Comparison of ENCODE assay signal across 9 mouse cellular contexts in the genomic region with DNA sequence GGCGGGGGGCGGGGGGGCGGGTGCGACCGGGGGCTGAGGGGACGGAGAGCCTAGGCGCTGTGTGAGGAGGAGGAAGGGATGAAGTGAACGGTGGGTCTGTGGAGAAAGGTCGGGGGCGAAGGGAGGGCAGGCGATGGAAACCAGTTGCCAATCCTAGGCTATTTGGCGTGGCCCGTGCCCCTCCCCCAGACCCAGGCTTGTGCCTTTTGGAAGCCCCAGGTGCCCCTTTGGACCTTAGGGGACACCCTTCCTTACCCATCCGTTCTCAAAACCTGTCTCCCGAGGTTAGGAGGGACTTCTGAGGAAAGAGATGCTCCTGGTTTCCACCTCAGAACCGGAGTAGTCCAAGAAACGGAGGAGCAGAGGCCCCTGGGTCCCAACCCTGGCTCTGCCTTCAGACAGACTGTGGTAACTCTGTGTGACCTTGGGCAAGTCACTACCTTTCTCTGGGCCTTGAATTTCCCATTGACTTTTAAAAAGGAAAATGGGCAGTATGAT. TPM values are rescaled to one million over a fixed set of nuclear protein-coding genes. Genes with fewer than 3 reads are reported as not detected.
A peak's percentile ranks its signal among the peaks of the same experiment; 100 is the strongest.
DNase-seq lines count a peak whose midpoint lies in the region; ATAC-seq and TF ChIP-seq lines count a peak whose summit lies in the region.
"Had no signal": no experiment of that assay in that cellular context is flagged by ENCODE, and none has a peak within 500 bp of the region (broad histone marks: within the 10 kb centered on the region; RNA-seq: fewer than 3 reads in every experiment).

A gene (minus strand): TSS at position 405 of the 498 bp plus-strand sequence.

- TF ChIP-seq POLR2A in bone marrow macrophage, adult 2 months (IDR thresholded peaks at IDR 0.05; ENCODE audit: borderline replicate concordance, low read depth, low read length), result no peak
- TF ChIP-seq POLR2A in small intestine, adult 2 months (IDR thresholded peaks at IDR 0.05; ENCODE audit: low read depth, low read length), result no peak

- peak within 1 kb of the TSS; percentile 74 for H3K9ac ChIP-seq in forebrain, embryonic 11.5 days (ENCODE audit: low read length)
- peak within 1 kb of the TSS; percentile 64 for H3K9ac ChIP-seq in intestine, embryonic 15.5 days
- peak within 1 kb of the TSS; percentile 70 for H3K9ac ChIP-seq in liver, postnatal 0 days (replicated peaks)

- TF ChIP-seq EP300 in liver, postnatal 0 days (IDR thresholded peaks at IDR 0.05; ENCODE audit: low read depth), result no peak

- H3K27ac ChIP-seq in bone marrow macrophage, adult 2 months (ENCODE audit: insufficient read depth, low read depth, low read length), result no peak within 1 kb of the TSS
- H3K27ac ChIP-seq in forebrain, embryonic 11.5 days (ENCODE audit: low read depth, low read length), result peak within 1 kb of the TSS; percentile 83
- H3K27ac ChIP-seq in intestine, embryonic 15.5 days, result peak within 1 kb of the TSS; percentile 90
- H3K27ac ChIP-seq in liver, postnatal 0 days (ENCODE audit: low read depth), result peak within 1 kb of the TSS; percentile 71; the same call in 1 of the 2 replicates
- no peak within 1 kb of the TSS for H3K27ac ChIP-seq in small intestine, adult 2 months (ENCODE audit: insufficient read depth, low read depth, low read length)

- peak within 1 kb of the TSS; percentile 69 for H3K4me3 ChIP-seq in bone marrow macrophage, adult 2 months (ENCODE audit: insufficient read depth, low read length)
- H3K4me3 ChIP-seq in forebrain, embryonic 11.5 days (ENCODE audit: low read depth, low read length), result peak within 1 kb of the TSS; percentile 64
- H3K4me3 ChIP-seq in intestine, embryonic 15.5 days (replicated peaks), result peak within 1 kb of the TSS; percentile 70
- peak within 1 kb of the TSS; percentile 72 for H3K4me3 ChIP-seq in liver, postnatal 0 days (ENCODE audit: low read depth, low read length)
- peak within 1 kb of the TSS; percentile 94 for H3K4me3 ChIP-seq in small intestine, adult 2 months (ENCODE audit: low read depth, low read length)

- H3K36me3 ChIP-seq in forebrain, embryonic 11.5 days (ENCODE audit: control insufficient read depth, insufficient read depth, low read length), result no peaks in the 10 kb centered on the region
- H3K36me3 ChIP-seq in intestine, embryonic 15.5 days, result no peaks in the 10 kb centered on the region
- H3K36me3 ChIP-seq in liver, postnatal 0 days (replicated peaks; ENCODE audit: insufficient read depth, low read length), result no peaks in the 10 kb centered on the region
- H3K36me3 ChIP-seq in small intestine, adult 2 months (ENCODE audit: control insufficient read depth, insufficient read depth, low read length), result no peaks in the 10 kb centered on the region

- peaks cover 10% of the 10 kb centered on the region for H3K4me1 ChIP-seq in bone marrow macrophage, adult 2 months (ENCODE audit: control insufficient read depth, insufficient read depth, low read length)
- H3K4me1 ChIP-seq in forebrain, embryonic 11.5 days (replicated peaks; ENCODE audit: control insufficient read depth, insufficient read depth, low read length), result peaks cover 10% of the 10 kb centered on the region; the same call in 1 of the 2 replicates
- peaks cover 12% of the 10 kb centered on the region for H3K4me1 ChIP-seq in intestine, embryonic 15.5 days (replicated peaks)
- H3K4me1 ChIP-seq in liver, postnatal 0 days (ENCODE audit: insufficient read depth), result peaks cover 27% of the 10 kb centered on the region
- H3K4me1 ChIP-seq in small intestine, adult 2 months (ENCODE audit: control insufficient read depth, insufficient read depth, insufficient read length, low read length), result no peaks in the 10 kb centered on the region

- no peaks in the 10 kb centered on the region for H3K27me3 ChIP-seq in forebrain, embryonic 11.5 days (ENCODE audit: control insufficient read depth, insufficient read depth, low read length)
- no peaks in the 10 kb centered on the region for H3K27me3 ChIP-seq in intestine, embryonic 15.5 days (replicated peaks)
- no peaks in the 10 kb centered on the region for H3K27me3 ChIP-seq in liver, postnatal 0 days (ENCODE audit: insufficient read depth, low read length)
- no peaks in the 10 kb centered on the region for H3K27me3 ChIP-seq in small intestine, adult 2 months (ENCODE audit: control insufficient read depth, insufficient read depth, low read length)

- peak; percentile 41 for DNase-seq in right cerebral cortex, postnatal 14 days
- DNase-seq in right cerebral cortex, postnatal 25 days, result no peak
- DNase-seq in forebrain, embryonic 11.5 days (ENCODE audit: low spot score), result no peak
- no peak for DNase-seq in liver, postnatal 0 days

- H3K4me2 ChIP-seq in forebrain, embryonic 11.5 days (ENCODE audit: low read depth, low read length, severe bottlenecking), result peak within 1 kb of the TSS; percentile 62
- peak within 1 kb of the TSS; percentile 73 for H3K4me2 ChIP-seq in intestine, embryonic 15.5 days (replicated peaks)
- peak within 1 kb of the TSS; percentile 79 for H3K4me2 ChIP-seq in liver, postnatal 0 days (ENCODE audit: low read depth, low read length)

- peak; percentile 39 for ATAC-seq in forebrain, embryonic 11.5 days (replicated peaks; ENCODE audit: low FRiP score)
- peak; percentile 41; the same call in 1 of the 2 replicates for ATAC-seq in intestine, embryonic 15.5 days
- peak; percentile 7; the same call in 1 of the 2 replicates for ATAC-seq in liver, postnatal 0 days
- no peak for ATAC-seq in megakaryocyte progenitor cell, adult 5-6 weeks (replicated peaks; ENCODE audit: poor library complexity)

- WGBS in forebrain, embryonic 11.5 days, result under 1% methylated on average over 15 of the region's 17 CpGs
- 1% methylated on average over 13 of the region's 17 CpGs for WGBS in intestine, embryonic 15.5 days
- WGBS in liver, postnatal 0 days (ENCODE audit: insufficient replicate concordance), result 6% methylated on average over 15 of the region's 17 CpGs
- 10% methylated on average over 15 of the region's 17 CpGs for WGBS in small intestine, adult 2 months

- no peaks in the 10 kb centered on the region for H3K9me3 ChIP-seq in forebrain, embryonic 11.5 days (ENCODE audit: control insufficient read depth, low read length)
- no peaks in the 10 kb centered on the region for H3K9me3 ChIP-seq in intestine, embryonic 15.5 days
- no peaks in the 10 kb centered on the region for H3K9me3 ChIP-seq in liver, postnatal 0 days (ENCODE audit: low read length)

- TF ChIP-seq CTCF in bone marrow macrophage, adult 2 months (IDR thresholded peaks at IDR 0.05; ENCODE audit: low read depth, low read length), result no peak
- TF ChIP-seq CTCF in liver, postnatal 0 days (IDR thresholded peaks at IDR 0.05; ENCODE audit: low read depth), result no peak
- TF ChIP-seq CTCF in small intestine, adult 2 months (IDR thresholded peaks at IDR 0.05; ENCODE audit: extremely low read depth, insufficient read length, insufficient replicate concordance, low read depth, low read length), result no peak

RNA-seq across cellular contexts. Expression of the gene that starts here (rescaled TPM):
- not detected in 2 replicates for polyA plus RNA-seq in bone marrow macrophage, adult 2 months (2012; ENCODE audit: insufficient read depth, insufficient read length, missing spikeins)
- polyA plus RNA-seq in forebrain, embryonic 11.5 days (2014; fragmentation: Nextera tagmentation; extraction: Ambion mirVana), result 0.15 and 0.36 TPM in 2 replicates
- polyA plus RNA-seq in intestine, embryonic 15.5 days (2015; fragmentation: Nextera tagmentation; extraction: Ambion mirVana), result 0.18 TPM in 1 of 2 replicates, not detected in the other
- not detected in 2 replicates for polyA plus RNA-seq in liver, postnatal 0 days (2015; fragmentation: Nextera tagmentation; extraction: Ambion mirVana)
- polyA plus RNA-seq in small intestine, adult 2 months (2012; rRNA removed), result not detected in 2 replicates
- not detected in 2 replicates for total RNA-seq in megakaryocyte progenitor cell, adult 5-6 weeks (2015)
- not detected in 2 replicates for total RNA-seq in megakaryocyte progenitor cell, adult 5-6 weeks (2017)
- total RNA-seq: neutrophil, adult 5-6 weeks had no signal

Comparison
In these comparisons a context has a peak if more than half of its experiments do, and no peak if none do; other contexts are left out.
1. Peak in ATAC-seq, H3K4me3 ChIP-seq, H3K27ac ChIP-seq, H3K9ac ChIP-seq and H3K4me2 ChIP-seq in forebrain, embryonic 11.5 days; RNA of the gene not detected or under 1 TPM.
2. Peak in ATAC-seq, H3K4me3 ChIP-seq, H3K27ac ChIP-seq, H3K9ac ChIP-seq and H3K4me2 ChIP-seq in intestine, embryonic 15.5 days; RNA of the gene not detected or under 1 TPM.
3. Peak in ATAC-seq, H3K4me3 ChIP-seq, H3K27ac ChIP-seq, H3K9ac ChIP-seq and H3K4me2 ChIP-seq in liver, postnatal 0 days; RNA of the gene not detected or under 1 TPM.